Mouse (Mus musculus) heart, adult 2 months (tissue): ENCODE results near the gene Bend5.

Experiments
- CTCF ChIP-seq: fragments of 200-600 bp; IDR thresholded peaks from 2 replicates; pipeline ENCODE4 v1.8.1; 2022; ENCODE audit warnings: antibody characterized with exemption, mild to moderate bottlenecking, moderate library complexity
- EP300 ChIP-seq: fragments of 200-500 bp; IDR thresholded peaks from 2 replicates; pipeline ENCODE4 v1.6.1; 2011; ENCODE audit warnings: low read depth, low read length, control low read depth; ENCODE audit not compliant: insufficient read depth

DNA sequence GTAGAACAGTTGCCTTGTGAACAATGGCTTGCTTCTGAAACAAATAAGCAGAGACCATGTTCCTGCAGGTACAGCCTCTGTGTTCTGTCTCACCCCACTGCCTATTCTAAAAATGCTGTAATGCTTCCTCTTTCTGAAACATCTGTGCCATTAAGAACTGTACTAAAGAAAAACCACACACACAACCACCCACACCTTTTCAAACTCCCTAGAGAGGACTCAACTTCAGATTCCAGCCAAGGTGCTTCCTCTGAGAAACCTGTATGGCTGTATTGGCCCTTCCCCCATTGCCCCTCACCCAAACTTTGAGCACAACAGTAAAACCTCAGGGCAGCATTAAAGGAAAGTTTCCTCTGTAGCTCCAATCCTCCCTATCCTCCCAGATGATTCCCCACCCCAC, 15.0 kb upstream of the Bend5 start:
- TF ChIP-seq CTCF (no peak), EP300 (no peak)
